Mouse (Mus musculus): ENCODE results near the gene Maml2. TPM values are rescaled to one million over a fixed set of nuclear protein-coding genes. Genes with fewer than 3 reads are reported as not detected.

The Maml2 gene
- polyA plus RNA-seq, 1 experiment from 2014 or later: 8.6 TPM

DNA sequence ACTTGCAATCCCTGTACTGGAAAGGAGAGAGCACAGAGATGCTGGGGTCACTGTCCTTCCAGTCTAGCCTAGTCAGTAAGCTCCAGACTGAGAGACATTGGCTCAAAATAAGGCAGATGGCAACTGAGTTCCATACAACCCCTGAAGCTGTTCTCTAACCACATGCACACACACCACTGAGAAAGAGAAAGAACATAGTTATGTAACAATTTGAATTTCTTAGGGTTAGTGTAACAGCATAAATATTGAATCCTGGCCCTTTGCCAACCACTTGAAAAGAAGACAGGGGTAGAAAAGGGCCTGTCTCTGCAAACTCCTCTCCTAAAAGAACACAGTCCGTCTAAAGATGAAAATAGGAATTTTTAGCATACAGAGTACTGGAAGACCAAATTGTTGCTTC lies 161.6 kb downstream of the Maml2 start:
- H3K4me2 ChIP-seq (ENCODE audit: low read depth, low read length): no peak overlapping the region
- no peak overlapping the region for H3K4me3 ChIP-seq (ENCODE audit: low read depth, low read length)
- 94% methylated on average over 1 of the region's 1 CpGs for WGBS
- H3K9ac ChIP-seq (replicated peaks; ENCODE audit: low read length): no peak overlapping the region
- no peaks in the 10 kb centered on the region for H3K27me3 ChIP-seq (ENCODE audit: control insufficient read depth, insufficient read depth, low read length)
- no peaks in the 10 kb centered on the region for H3K36me3 ChIP-seq (replicated peaks; ENCODE audit: control insufficient read depth, insufficient read depth, low read depth, low read length)
- H3K27ac ChIP-seq (replicated peaks; ENCODE audit: low read depth, low read length): no peak overlapping the region
- no peaks in the 10 kb centered on the region for H3K9me3 ChIP-seq (replicated peaks; ENCODE audit: control insufficient read depth, low read length)
- ATAC-seq (replicated peaks; ENCODE audit: insufficient number of reproducible peaks, low FRiP score, low TSS enrichment, low read depth) (no peak), DNase-seq (ENCODE audit: low spot score) (no peak)
- H3K4me1 ChIP-seq (ENCODE audit: control insufficient read depth, insufficient read depth, low read length): no peaks in the 10 kb centered on the region; the same call in 1 of the 2 replicates

GRCm38 (mm10) chr9:13460012-13460411 lies 162.3 kb downstream of the Maml2 start:
- no peaks in the 10 kb centered on the region for H3K36me3 ChIP-seq (replicated peaks; ENCODE audit: control insufficient read depth, insufficient read depth, low read depth, low read length)
- no peak overlapping the region for H3K4me2 ChIP-seq (ENCODE audit: low read depth, low read length)
- H3K27ac ChIP-seq (replicated peaks; ENCODE audit: low read depth, low read length): no peak overlapping the region
- WGBS: 70% methylated on average over 3 of the region's 3 CpGs
- no peak overlapping the region for H3K9ac ChIP-seq (replicated peaks; ENCODE audit: low read length)
- no peak for DNase-seq (ENCODE audit: low spot score)
- no peak overlapping the region for H3K4me3 ChIP-seq (ENCODE audit: low read depth, low read length)
- ATAC-seq (replicated peaks; ENCODE audit: insufficient number of reproducible peaks, low FRiP score, low TSS enrichment, low read depth): no peak
- no peaks in the 10 kb centered on the region for H3K4me1 ChIP-seq (ENCODE audit: control insufficient read depth, insufficient read depth, low read length)
- no peaks in the 10 kb centered on the region for H3K9me3 ChIP-seq (replicated peaks; ENCODE audit: control insufficient read depth, low read length)
- no peaks in the 10 kb centered on the region for H3K27me3 ChIP-seq (ENCODE audit: control insufficient read depth, insufficient read depth, low read length)

GRCm38 (mm10) chr9:13460926-13461325 lies 163.2 kb downstream of the Maml2 start:
- Histone ChIP-seq H3K4me2 (ENCODE audit: low read depth, low read length) (no peak overlapping the region), H3K4me3 (ENCODE audit: low read depth, low read length) (no peak overlapping the region), H3K9me3 (replicated peaks; ENCODE audit: control insufficient read depth, low read length) (no peaks in the 10 kb centered on the region), H3K27me3 (ENCODE audit: control insufficient read depth, insufficient read depth, low read length) (no peaks in the 10 kb centered on the region), H3K4me1 (ENCODE audit: control insufficient read depth, insufficient read depth, low read length) (no peaks in the 10 kb centered on the region), H3K36me3 (replicated peaks; ENCODE audit: control insufficient read depth, insufficient read depth, low read depth, low read length) (no peaks in the 10 kb centered on the region), H3K27ac (replicated peaks; ENCODE audit: low read depth, low read length) (no peak overlapping the region), H3K9ac (replicated peaks; ENCODE audit: low read length) (no peak overlapping the region)
- ATAC-seq (replicated peaks; ENCODE audit: insufficient number of reproducible peaks, low FRiP score, low TSS enrichment, low read depth) (no peak), DNase-seq (ENCODE audit: low spot score) (no peak)
- 98% methylated on average over 1 of the region's 1 CpGs for WGBS

GRCm38 (mm10) chr9:13465358-13466020 lies 167.7 kb downstream of the Maml2 start:
- Histone ChIP-seq H3K9me3 (replicated peaks; ENCODE audit: control insufficient read depth, low read length) (no peaks in the 10 kb centered on the region), H3K4me3 (ENCODE audit: low read depth, low read length) (no peak overlapping the region), H3K9ac (replicated peaks; ENCODE audit: low read length) (no peak overlapping the region), H3K4me1 (ENCODE audit: control insufficient read depth, insufficient read depth, low read length) (no peaks in the 10 kb centered on the region), H3K36me3 (replicated peaks; ENCODE audit: control insufficient read depth, insufficient read depth, low read depth, low read length) (no peaks in the 10 kb centered on the region), H3K4me2 (ENCODE audit: low read depth, low read length) (no peak overlapping the region), H3K27me3 (ENCODE audit: control insufficient read depth, insufficient read depth, low read length) (no peaks in the 10 kb centered on the region), H3K27ac (replicated peaks; ENCODE audit: low read depth, low read length) (no peak overlapping the region)
- 59% methylated on average over 4 of the region's 4 CpGs for WGBS
- DNase-seq (ENCODE audit: low spot score): no peak
- no peak for ATAC-seq (replicated peaks; ENCODE audit: insufficient number of reproducible peaks, low FRiP score, low TSS enrichment, low read depth)

DNA sequence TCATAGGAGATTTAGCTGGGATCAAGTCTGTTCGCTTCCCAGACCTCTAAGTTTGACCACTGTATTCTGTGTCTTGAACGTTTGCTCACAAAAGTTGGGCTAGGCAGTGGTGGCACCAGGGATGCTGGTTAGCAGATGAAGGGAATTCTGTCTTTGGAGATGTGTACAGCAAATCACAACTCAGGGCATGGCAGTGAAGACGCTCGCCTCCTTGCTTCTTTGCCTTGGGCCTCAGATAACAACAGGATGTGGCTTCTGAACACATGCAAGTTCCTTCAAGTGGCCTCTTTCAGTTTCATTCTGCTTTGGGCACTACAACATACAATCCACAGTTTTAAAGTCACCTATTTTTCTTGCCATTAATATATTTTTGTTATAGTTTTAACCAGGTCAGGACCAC lies 168.6 kb downstream of the Maml2 start:
- Histone ChIP-seq H3K9ac (replicated peaks; ENCODE audit: low read length) (no peak overlapping the region), H3K4me2 (ENCODE audit: low read depth, low read length) (no peak overlapping the region), H3K9me3 (replicated peaks; ENCODE audit: control insufficient read depth, low read length) (no peaks in the 10 kb centered on the region), H3K4me3 (ENCODE audit: low read depth, low read length) (no peak overlapping the region), H3K27ac (replicated peaks; ENCODE audit: low read depth, low read length) (no peak overlapping the region), H3K27me3 (ENCODE audit: control insufficient read depth, insufficient read depth, low read length) (no peaks in the 10 kb centered on the region), H3K4me1 (ENCODE audit: control insufficient read depth, insufficient read depth, low read length) (no peaks in the 10 kb centered on the region), H3K36me3 (replicated peaks; ENCODE audit: control insufficient read depth, insufficient read depth, low read depth, low read length) (no peaks in the 10 kb centered on the region)
- 79% methylated on average over 4 of the region's 4 CpGs for whole genome bisulfite sequencing
- DNase-seq (ENCODE audit: low spot score): no peak
- ATAC-seq (replicated peaks; ENCODE audit: insufficient number of reproducible peaks, low FRiP score, low TSS enrichment, low read depth): no peak

GRCm38 (mm10) chr9:13466816-13467215 lies 169.1 kb downstream of the Maml2 start:
- no peak overlapping the region for H3K4me2 ChIP-seq (ENCODE audit: low read depth, low read length)
- no peaks in the 10 kb centered on the region for H3K36me3 ChIP-seq (replicated peaks; ENCODE audit: control insufficient read depth, insufficient read depth, low read depth, low read length)
- no peak overlapping the region for H3K9ac ChIP-seq (replicated peaks; ENCODE audit: low read length)
- H3K4me3 ChIP-seq (ENCODE audit: low read depth, low read length): no peak overlapping the region
- DNase-seq (ENCODE audit: low spot score) (no peak), ATAC-seq (replicated peaks; ENCODE audit: insufficient number of reproducible peaks, low FRiP score, low TSS enrichment, low read depth) (no peak)
- H3K27ac ChIP-seq (replicated peaks; ENCODE audit: low read depth, low read length): no peak overlapping the region
- WGBS: 86% methylated on average over 10 of the region's 10 CpGs
- no peaks in the 10 kb centered on the region for H3K4me1 ChIP-seq (ENCODE audit: control insufficient read depth, insufficient read depth, low read length)
- H3K27me3 ChIP-seq (ENCODE audit: control insufficient read depth, insufficient read depth, low read length): no peaks in the 10 kb centered on the region
- no peaks in the 10 kb centered on the region for H3K9me3 ChIP-seq (replicated peaks; ENCODE audit: control insufficient read depth, low read length)

DNA sequence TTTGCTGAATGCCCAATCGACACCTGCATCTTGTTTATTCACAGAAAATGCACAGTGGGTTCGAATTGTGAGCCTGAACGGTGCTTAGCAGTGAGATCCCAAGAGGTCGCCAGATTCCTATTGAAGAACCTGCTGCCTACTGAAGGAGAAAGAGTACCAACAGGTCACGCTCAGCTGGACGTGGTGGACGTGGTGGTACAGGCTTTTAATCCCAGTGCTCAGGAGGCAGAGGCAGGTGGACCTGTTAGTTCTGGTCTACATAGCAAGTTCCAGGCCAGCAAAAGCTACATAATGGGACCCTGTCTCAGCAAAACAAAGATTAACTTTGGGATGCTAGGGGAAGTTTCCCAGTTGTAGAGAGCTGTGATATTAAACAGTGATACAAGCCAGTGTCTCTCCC lies 170.0 kb downstream of the Maml2 start:
- WGBS: 76% methylated on average over 7 of the region's 7 CpGs
- ATAC-seq (replicated peaks; ENCODE audit: insufficient number of reproducible peaks, low FRiP score, low TSS enrichment, low read depth): no peak
- no peaks in the 10 kb centered on the region for H3K36me3 ChIP-seq (replicated peaks; ENCODE audit: control insufficient read depth, insufficient read depth, low read depth, low read length)

GRCm38 (mm10) chr9:13468778-13469177 lies 171.0 kb downstream of the Maml2 start:
- Histone ChIP-seq H3K4me1 (ENCODE audit: control insufficient read depth, insufficient read depth, low read length) (no peaks in the 10 kb centered on the region), H3K9me3 (replicated peaks; ENCODE audit: control insufficient read depth, low read length) (no peaks in the 10 kb centered on the region), H3K36me3 (replicated peaks; ENCODE audit: control insufficient read depth, insufficient read depth, low read depth, low read length) (no peaks in the 10 kb centered on the region), H3K9ac (replicated peaks; ENCODE audit: low read length) (no peak overlapping the region), H3K27ac (replicated peaks; ENCODE audit: low read depth, low read length) (no peak overlapping the region), H3K27me3 (ENCODE audit: control insufficient read depth, insufficient read depth, low read length) (no peaks in the 10 kb centered on the region), H3K4me3 (ENCODE audit: low read depth, low read length) (no peak overlapping the region), H3K4me2 (ENCODE audit: low read depth, low read length) (no peak overlapping the region)
- WGBS: 88% methylated on average over 6 of the region's 6 CpGs
- ATAC-seq (replicated peaks; ENCODE audit: insufficient number of reproducible peaks, low FRiP score, low TSS enrichment, low read depth): no peak
- no peak for DNase-seq (ENCODE audit: low spot score)

More for the DNA sequence above, 170.0 kb downstream of the Maml2 start:
- H3K27me3 ChIP-seq (ENCODE audit: control insufficient read depth, insufficient read depth, low read length): no peaks in the 10 kb centered on the region
- no peaks in the 10 kb centered on the region for H3K9me3 ChIP-seq (replicated peaks; ENCODE audit: control insufficient read depth, low read length)
- no peaks in the 10 kb centered on the region for H3K4me1 ChIP-seq (ENCODE audit: control insufficient read depth, insufficient read depth, low read length)
- H3K27ac ChIP-seq (replicated peaks; ENCODE audit: low read depth, low read length): no peak overlapping the region
- no peak for DNase-seq (ENCODE audit: low spot score)
- H3K9ac ChIP-seq (replicated peaks; ENCODE audit: low read length): no peak overlapping the region
- no peak overlapping the region for H3K4me2 ChIP-seq (ENCODE audit: low read depth, low read length)
- H3K4me3 ChIP-seq (ENCODE audit: low read depth, low read length): no peak overlapping the region

All from embryonic facial prominence, embryonic 11.5 days (tissue).